Mouse (Mus musculus) cerebellum, adult (tissue): ENCODE results near the gene Tas2r109.
"Not testable (repeated sequence)": the region's sequence is repeated elsewhere in the genome, so short reads cannot be mapped to it uniquely, and the experiment has no call there.

Experiments
- ATAC-seq: cut with Nextera tagmentation; 2 replicates; pipeline ENCODE4 v1.9.2; 2017; ENCODE audit warnings: mild to moderate bottlenecking, moderate library complexity, mixed read lengths; ENCODE audit not compliant: insufficient number of reproducible peaks, low FRiP score, low TSS enrichment

Tas2r109 gene

GRCm38 (mm10) chr6:132980865-132981264 lies at the start of gene Tas2r109:
Tas2r109 (minus strand) TSS chr6:132980965.
- no peak for ATAC-seq

GRCm38 (mm10) chr6:132957819-132958218 lies 22.9 kb downstream of the Tas2r109 start, which contains the start of gene Tas2r131:
Tas2r131 (minus strand) TSS chr6:132957919.
- no peak for ATAC-seq

- ATAC-seq, result no peak
Observed at GRCm38 (mm10) chr6:132950802-132951201, 30.0 kb downstream of the Tas2r109 start, which contains the start of gene Tas2r129. Tas2r129 (plus strand) TSS chr6:132951102.

- ATAC-seq, result not testable (repeated sequence)
Observed at GRCm38 (mm10) chr6:132941376-132941775, 39.4 kb downstream of the Tas2r109 start.
